Mouse (Mus musculus): ENCODE measurements at regions not wholly inside any gene's neighbourhood (a gene's known extent, or its start where the extent isn't known, plus 50 kb on each side); places are given as distances from the start of the nearest gene placed in this dataset.
A peak's percentile ranks its signal among the peaks of the same experiment; 100 is the strongest.

DNA sequence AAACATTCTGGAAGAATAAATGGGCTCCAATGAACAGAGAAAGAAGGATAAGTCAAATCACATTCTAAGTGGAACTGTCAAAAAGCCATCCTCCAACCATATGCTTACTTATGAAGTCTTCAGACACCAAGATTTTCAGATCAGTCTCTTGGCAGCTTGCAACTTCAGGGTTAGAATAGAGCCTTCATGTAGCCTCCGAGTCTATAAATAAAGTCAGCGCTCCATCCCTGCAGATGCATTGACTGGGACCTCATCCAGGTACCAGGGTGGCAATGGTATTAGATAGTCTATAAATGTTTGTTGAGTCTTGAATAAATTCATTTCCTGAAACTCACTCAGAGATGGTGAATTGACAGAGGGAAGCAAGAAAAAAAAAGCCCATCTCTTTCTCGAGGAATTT, 107.2 kb upstream of the Eepd1 start:
- H3K9ac ChIP-seq (replicated peaks): no peak overlapping the region
- no peaks in the 10 kb centered on the region for H3K36me3 ChIP-seq
- no peak overlapping the region for H3K27ac ChIP-seq
- H3K4me1 ChIP-seq (replicated peaks): no peaks in the 10 kb centered on the region
- H3K4me3 ChIP-seq (replicated peaks): no peak overlapping the region
- ATAC-seq (ENCODE audit: insufficient number of reproducible peaks, insufficient read depth, low FRiP score, low TSS enrichment, low read depth): no peak
- H3K9me3 ChIP-seq: no peaks in the 10 kb centered on the region
- H3K4me2 ChIP-seq: no peak overlapping the region
- H3K27me3 ChIP-seq: no peaks in the 10 kb centered on the region
- WGBS: 87% methylated on average over 3 of the region's 3 CpGs

DNA sequence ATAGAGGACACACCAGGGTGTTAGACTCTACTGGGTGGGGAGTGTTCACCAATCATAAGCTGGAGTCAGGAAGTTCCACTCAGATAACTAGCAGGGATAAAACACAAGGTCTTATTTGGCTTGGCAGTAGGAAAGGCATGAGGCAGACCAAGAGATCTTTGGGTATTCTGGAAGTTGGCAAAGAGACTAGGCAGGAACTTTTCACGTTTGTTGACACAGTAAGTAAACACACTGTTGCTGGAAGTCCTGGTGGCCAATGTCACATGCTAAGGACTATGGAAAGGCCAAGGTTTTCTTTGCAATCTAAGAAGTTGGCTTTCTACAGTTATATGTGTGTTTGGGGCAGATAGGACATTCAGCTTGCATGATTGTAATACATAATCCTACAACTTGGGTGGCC, 105.1 kb upstream of the Eepd1 start:
- Histone ChIP-seq H3K9me3 (no peaks in the 10 kb centered on the region), H3K4me3 (replicated peaks) (no peak overlapping the region), H3K9ac (replicated peaks) (no peak overlapping the region), H3K4me1 (replicated peaks) (no peaks in the 10 kb centered on the region), H3K4me2 (no peak overlapping the region), H3K27me3 (no peaks in the 10 kb centered on the region), H3K36me3 (no peaks in the 10 kb centered on the region), H3K27ac (no peak overlapping the region)
- 76% methylated on average over 1 of the region's 1 CpGs for WGBS
- ATAC-seq (ENCODE audit: insufficient number of reproducible peaks, insufficient read depth, low FRiP score, low TSS enrichment, low read depth): no peak

DNA sequence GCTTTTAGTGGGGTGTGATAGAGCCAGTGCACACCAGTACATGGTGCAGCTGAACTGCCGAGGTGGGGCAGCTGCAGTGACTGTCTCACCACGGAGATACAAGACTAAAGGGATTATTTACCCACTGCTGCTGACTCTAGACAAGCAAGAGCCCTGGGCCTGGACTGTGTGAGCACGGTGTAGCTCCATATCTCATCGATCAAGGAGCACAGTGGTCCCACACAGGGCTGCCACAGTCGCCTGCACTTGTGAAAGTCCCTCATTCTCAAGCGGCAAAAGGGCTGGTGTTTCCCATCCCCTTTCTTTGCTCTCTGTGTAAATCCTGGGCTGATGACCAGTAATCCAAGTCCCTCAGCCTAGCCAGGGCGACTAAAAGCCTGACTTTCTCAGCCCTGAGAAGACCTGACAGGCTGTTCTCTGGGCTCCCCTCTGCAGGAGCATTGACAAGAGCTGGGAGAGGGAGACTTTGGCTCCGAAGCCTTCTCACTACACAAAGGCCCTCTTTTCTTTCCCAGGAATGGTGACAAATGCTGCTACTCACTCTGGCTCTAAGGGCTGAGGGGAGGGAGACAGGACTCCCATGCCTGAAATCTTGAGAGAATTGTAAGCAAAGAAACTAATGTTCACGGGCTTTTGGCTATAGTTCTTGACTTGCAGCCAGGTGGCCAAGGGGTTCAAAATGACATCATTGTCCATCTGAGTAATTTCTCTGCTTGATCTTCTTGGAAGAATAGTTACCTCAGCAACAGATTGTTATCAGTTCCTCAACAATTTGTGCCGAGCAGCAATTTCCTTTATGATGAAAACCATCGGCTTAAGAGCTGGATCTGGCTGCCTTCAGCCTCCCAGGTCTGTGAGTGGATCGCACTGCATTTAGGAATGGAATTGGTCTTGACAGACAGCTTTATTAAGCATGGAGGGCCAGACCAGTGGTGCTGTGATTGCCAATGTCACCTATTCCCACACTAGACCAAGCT, 103.3 kb upstream of the Eepd1 start:
- Histone ChIP-seq H3K27ac (no peak overlapping the region), H3K9me3 (no peaks in the 10 kb centered on the region), H3K4me1 (replicated peaks) (no peaks in the 10 kb centered on the region), H3K36me3 (no peaks in the 10 kb centered on the region), H3K4me2 (no peak overlapping the region), H3K9ac (replicated peaks) (no peak overlapping the region), H3K27me3 (no peaks in the 10 kb centered on the region), H3K4me3 (replicated peaks) (no peak overlapping the region)
- 64% methylated on average over 12 of the region's 12 CpGs for WGBS
- no peak; the same call in 1 of the 2 replicates for ATAC-seq (ENCODE audit: insufficient number of reproducible peaks, insufficient read depth, low FRiP score, low TSS enrichment, low read depth)

DNA sequence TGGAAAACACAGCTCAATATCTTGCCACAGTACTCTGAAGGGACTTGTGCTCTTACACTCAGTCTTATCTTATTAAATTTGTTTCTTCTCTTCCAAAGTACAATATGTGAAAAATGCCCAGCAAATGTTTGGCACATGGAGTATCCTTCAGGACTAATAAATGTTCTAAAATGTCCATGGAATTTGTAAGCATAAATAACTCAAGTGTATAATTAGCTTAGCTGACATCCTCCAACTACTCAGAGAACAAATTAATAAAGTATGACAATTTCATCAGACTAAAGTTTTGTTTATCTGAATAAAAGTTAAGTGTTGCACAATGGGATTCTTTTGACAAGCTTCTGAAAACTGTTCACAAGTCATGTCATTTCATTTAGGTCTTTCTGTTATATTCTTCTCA, 96.0 kb upstream of the Eepd1 start:
- no peaks in the 10 kb centered on the region for H3K4me1 ChIP-seq (replicated peaks)
- no peaks in the 10 kb centered on the region for H3K27me3 ChIP-seq
- H3K9me3 ChIP-seq: no peaks in the 10 kb centered on the region
- no peak overlapping the region for H3K4me2 ChIP-seq
- no peaks in the 10 kb centered on the region for H3K36me3 ChIP-seq
- H3K4me3 ChIP-seq (replicated peaks): no peak overlapping the region
- H3K27ac ChIP-seq: no peak overlapping the region
- no peak for ATAC-seq (ENCODE audit: insufficient number of reproducible peaks, insufficient read depth, low FRiP score, low TSS enrichment, low read depth)
- H3K9ac ChIP-seq (replicated peaks): no peak overlapping the region

DNA sequence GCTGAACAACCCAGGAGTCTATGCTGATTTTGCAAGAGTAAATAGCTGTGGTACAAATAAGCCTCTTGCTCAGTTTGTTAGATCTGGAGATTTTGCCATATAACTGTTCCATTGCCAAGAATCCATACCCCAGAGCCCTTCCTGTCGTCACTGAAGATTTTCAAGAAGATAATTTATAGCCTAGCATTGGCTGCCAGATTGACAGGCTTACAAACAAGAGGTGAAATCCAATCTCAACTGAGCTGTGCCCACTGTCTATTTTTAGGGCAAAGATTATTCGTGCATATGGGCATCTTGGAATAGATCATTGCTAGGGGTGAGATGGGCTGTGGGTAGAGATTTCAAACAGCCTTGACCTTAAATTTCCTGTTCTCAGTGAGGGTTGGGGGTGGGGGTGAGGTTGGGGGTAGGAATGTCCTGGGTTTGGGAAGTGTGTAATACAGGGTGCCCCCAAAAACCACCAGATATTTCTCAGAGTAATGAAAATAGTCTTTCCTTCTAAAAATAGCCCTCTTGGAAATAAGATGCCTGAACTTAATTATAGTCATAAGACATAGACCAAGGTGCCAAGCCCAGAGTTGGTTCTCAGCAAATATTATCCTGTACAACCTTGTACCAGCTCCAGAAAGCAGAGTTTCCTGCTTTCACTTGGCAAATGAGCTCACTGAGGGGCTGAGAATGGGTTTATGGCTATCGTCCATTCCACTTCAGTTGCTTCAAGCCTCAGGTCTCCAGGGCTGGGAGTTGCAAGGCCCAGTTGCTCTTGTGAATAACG, 93.3 kb upstream of the Eepd1 start:
- Histone ChIP-seq H3K36me3 (no peaks in the 10 kb centered on the region), H3K9me3 (no peaks in the 10 kb centered on the region), H3K9ac (replicated peaks) (no peak overlapping the region), H3K4me2 (no peak overlapping the region), H3K27me3 (no peaks in the 10 kb centered on the region), H3K27ac (no peak overlapping the region), H3K4me1 (replicated peaks) (no peaks in the 10 kb centered on the region), H3K4me3 (replicated peaks) (no peak overlapping the region)
- ATAC-seq (ENCODE audit: insufficient number of reproducible peaks, insufficient read depth, low FRiP score, low TSS enrichment, low read depth): no peak
- WGBS: 70% methylated on average over 4 of the region's 4 CpGs

DNA sequence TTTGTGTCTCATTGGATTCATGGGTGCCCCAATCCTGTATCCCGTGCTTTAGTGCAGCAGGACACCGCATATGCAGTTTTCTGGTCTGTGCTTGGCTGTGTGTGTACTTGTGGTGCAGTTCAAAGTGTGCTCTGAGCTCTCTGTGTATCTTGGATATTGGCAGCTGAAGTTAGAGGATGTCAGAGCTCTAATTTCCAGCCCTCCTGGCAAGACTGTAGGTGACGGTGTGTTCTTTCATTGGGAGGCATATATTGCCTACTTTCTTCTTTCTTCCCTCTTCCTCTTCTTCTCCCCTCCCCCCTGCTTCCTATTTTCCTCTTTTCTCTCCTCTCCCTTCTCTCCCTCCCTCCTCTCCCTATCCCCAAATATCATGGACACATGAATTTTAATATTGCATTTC, 92.0 kb upstream of the Eepd1 start:
- Histone ChIP-seq H3K4me1 (replicated peaks) (no peaks in the 10 kb centered on the region), H3K4me2 (no peak overlapping the region), H3K9me3 (no peaks in the 10 kb centered on the region), H3K4me3 (replicated peaks) (no peak overlapping the region), H3K36me3 (no peaks in the 10 kb centered on the region), H3K27ac (no peak overlapping the region), H3K9ac (replicated peaks) (no peak overlapping the region), H3K27me3 (no peaks in the 10 kb centered on the region)
- no peak for ATAC-seq (ENCODE audit: insufficient number of reproducible peaks, insufficient read depth, low FRiP score, low TSS enrichment, low read depth)
- WGBS: 73% methylated on average over 3 of the region's 3 CpGs

DNA sequence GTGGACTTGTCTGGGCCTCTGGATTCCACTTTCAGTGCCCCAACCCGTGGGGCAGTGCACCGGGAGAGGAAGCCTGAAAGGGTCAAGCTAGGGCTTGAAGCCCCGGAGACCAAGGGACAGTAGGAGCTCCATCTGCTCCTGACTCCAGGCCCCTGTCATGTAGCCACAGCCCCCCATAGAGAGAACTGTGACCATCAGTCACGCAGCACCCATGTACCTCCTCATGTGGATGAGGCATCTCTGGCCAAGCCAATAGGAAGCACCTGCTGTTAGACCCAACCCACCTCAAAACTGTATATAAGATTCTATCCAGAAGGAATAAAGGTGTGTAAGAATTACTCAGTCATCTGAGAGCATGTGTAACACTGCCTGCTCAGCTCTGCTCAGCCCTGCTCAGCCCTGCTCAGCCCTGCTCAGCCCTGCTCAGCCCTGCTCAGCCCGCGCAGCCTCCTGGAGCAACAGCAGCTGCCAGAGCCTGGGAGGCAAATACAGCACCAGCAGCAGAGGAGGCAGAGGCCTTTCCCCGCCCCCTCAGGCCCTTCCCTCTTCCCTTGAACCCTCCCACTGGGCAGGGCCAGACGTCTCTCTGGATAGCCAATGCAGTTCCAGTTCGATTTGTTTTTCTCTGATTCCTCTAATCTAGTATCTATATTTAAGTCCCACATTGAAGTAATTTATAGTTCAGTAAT, 80.6 kb upstream of the Eepd1 start:
- 39% methylated on average over 9 of the region's 9 CpGs for WGBS
- peak; percentile 90 for ATAC-seq (ENCODE audit: insufficient number of reproducible peaks, insufficient read depth, low FRiP score, low TSS enrichment, low read depth)

DNA sequence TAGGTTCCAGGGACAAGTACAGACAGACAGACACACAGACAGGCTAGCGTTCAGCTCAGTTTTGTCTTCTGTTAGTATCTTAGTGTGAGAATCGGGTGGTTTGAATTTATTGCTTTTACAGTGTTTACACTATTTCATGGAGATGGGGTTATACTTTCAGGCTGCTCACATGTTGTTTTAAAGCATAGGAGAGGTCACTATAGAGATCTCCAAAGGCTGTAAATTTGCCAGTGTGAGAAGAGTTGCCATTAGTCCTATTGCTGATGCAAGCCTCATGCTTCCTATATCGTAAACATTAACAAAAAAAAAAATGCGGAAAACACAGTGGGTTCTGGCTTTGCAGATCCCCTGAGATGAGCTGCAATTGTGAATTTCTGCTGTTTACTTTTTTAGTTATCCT, 75.5 kb upstream of the Eepd1 start:
- no peaks in the 10 kb centered on the region for H3K9me3 ChIP-seq
- WGBS: 90% methylated on average over 4 of the region's 4 CpGs
- no peaks in the 10 kb centered on the region for H3K36me3 ChIP-seq
- H3K27me3 ChIP-seq: no peaks in the 10 kb centered on the region
- H3K4me1 ChIP-seq (replicated peaks): peaks cover 1% of the 10 kb centered on the region; the same call in 1 of the 2 replicates
- H3K27ac ChIP-seq: no peak overlapping the region
- no peak for ATAC-seq (ENCODE audit: insufficient number of reproducible peaks, insufficient read depth, low FRiP score, low TSS enrichment, low read depth)
- H3K9ac ChIP-seq (replicated peaks): no peak overlapping the region
- H3K4me2 ChIP-seq: no peak overlapping the region
- no peak overlapping the region for H3K4me3 ChIP-seq (replicated peaks)

More for the DNA sequence above, 80.6 kb upstream of the Eepd1 start:
- H3K9me3 ChIP-seq: no peaks in the 10 kb centered on the region
- no peaks in the 10 kb centered on the region for H3K36me3 ChIP-seq
- no peak overlapping the region for H3K9ac ChIP-seq (replicated peaks)
- H3K27ac ChIP-seq: no peak overlapping the region
- no peak overlapping the region for H3K4me3 ChIP-seq (replicated peaks)
- peaks cover 2% of the 10 kb centered on the region; the same call in 1 of the 2 replicates for H3K4me1 ChIP-seq (replicated peaks)
- H3K27me3 ChIP-seq: no peaks in the 10 kb centered on the region
- H3K4me2 ChIP-seq: no peak overlapping the region

DNA sequence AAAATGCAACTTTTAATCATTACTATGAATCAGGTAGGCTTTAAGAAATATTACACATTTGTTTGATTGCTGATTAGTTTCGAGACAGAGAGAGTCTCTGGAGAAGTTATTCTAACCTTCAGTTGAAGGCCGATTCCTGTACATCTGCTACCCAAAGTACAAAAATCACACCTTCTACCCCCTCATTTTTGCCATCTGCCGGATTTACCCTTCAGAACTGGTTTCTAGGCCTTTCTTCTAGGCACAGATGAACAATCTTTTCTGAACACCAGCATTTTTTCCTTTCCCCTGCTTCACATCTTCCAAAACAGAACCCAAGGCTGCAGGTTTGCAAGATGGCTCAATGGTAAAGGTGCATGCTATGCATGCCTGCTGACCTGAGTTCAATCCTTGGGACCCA, 72.8 kb upstream of the Eepd1 start:
- no peaks in the 10 kb centered on the region for H3K9me3 ChIP-seq

DNA sequence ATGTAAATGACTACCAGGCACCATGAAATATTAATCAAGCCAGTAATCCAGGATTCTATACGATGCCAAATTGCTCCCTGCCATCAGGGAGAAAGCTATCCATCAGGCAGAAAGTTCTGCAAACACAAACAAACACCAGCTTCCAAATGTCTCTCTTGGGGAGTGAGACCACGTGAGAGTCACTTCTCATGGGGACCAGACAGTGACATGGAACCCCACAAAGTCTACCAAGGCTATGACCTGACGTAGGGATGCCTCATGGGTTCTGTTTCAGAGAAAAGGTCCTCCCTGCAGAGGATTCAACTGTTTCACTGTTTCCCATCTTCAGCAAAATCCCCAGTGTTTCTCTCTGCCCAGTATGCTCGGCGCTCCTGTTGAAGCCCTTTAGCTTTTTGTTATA, 71.6 kb upstream of the Eepd1 start:
- Histone ChIP-seq H3K4me2 (no peak overlapping the region), H3K4me3 (replicated peaks) (no peak overlapping the region), H3K4me1 (replicated peaks) (no peaks in the 10 kb centered on the region), H3K27ac (no peak overlapping the region), H3K9ac (replicated peaks) (no peak overlapping the region), H3K27me3 (no peaks in the 10 kb centered on the region), H3K9me3 (no peaks in the 10 kb centered on the region), H3K36me3 (no peaks in the 10 kb centered on the region)
- WGBS: 81% methylated on average over 5 of the region's 5 CpGs
- ATAC-seq (ENCODE audit: insufficient number of reproducible peaks, insufficient read depth, low FRiP score, low TSS enrichment, low read depth): no peak

More for the DNA sequence above, 72.8 kb upstream of the Eepd1 start:
- WGBS: 87% methylated on average over 3 of the region's 3 CpGs
- Histone ChIP-seq H3K36me3 (no peaks in the 10 kb centered on the region), H3K27ac (no peak overlapping the region), H3K4me1 (replicated peaks) (no peaks in the 10 kb centered on the region), H3K27me3 (no peaks in the 10 kb centered on the region), H3K4me3 (replicated peaks) (no peak overlapping the region), H3K4me2 (no peak overlapping the region), H3K9ac (replicated peaks) (no peak overlapping the region)
- ATAC-seq (ENCODE audit: insufficient number of reproducible peaks, insufficient read depth, low FRiP score, low TSS enrichment, low read depth): no peak

DNA sequence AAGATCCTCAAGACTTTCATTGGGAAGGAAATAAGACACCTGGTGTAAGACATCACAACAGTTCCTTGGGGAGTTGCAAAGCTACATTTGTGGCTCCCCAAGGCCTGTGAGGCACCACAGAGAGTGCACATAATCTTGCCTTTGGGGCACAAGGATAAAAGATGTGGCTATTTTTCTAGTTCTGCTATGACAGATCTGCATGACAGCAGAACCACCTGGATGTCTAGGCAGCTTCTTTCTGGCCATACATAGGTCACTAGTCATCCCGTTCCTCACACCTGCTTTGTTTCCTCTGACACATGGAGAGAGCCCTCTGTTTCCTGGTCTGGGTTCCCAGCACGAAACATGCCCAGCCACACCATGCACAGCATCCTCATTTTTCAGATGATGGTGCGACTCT, 67.5 kb upstream of the Eepd1 start:
- Histone ChIP-seq H3K4me2 (no peak overlapping the region), H3K36me3 (no peaks in the 10 kb centered on the region), H3K9ac (replicated peaks) (no peak overlapping the region), H3K27me3 (no peaks in the 10 kb centered on the region), H3K4me1 (replicated peaks) (no peaks in the 10 kb centered on the region), H3K27ac (no peak overlapping the region), H3K9me3 (no peaks in the 10 kb centered on the region), H3K4me3 (replicated peaks) (no peak overlapping the region)
- ATAC-seq (ENCODE audit: insufficient number of reproducible peaks, insufficient read depth, low FRiP score, low TSS enrichment, low read depth): no peak
- WGBS: 84% methylated on average over 3 of the region's 3 CpGs

All from limb, embryonic 12.5 days (tissue).